Mouse (Mus musculus): ENCODE data around the gene Nos1ap. TPM values are rescaled to one million over a fixed set of nuclear protein-coding genes. Genes with fewer than 3 reads are reported as not detected.

Gene Nos1ap
- polyA plus RNA-seq, 1 experiment from 2014 or later: 6.5 TPM

DNA sequence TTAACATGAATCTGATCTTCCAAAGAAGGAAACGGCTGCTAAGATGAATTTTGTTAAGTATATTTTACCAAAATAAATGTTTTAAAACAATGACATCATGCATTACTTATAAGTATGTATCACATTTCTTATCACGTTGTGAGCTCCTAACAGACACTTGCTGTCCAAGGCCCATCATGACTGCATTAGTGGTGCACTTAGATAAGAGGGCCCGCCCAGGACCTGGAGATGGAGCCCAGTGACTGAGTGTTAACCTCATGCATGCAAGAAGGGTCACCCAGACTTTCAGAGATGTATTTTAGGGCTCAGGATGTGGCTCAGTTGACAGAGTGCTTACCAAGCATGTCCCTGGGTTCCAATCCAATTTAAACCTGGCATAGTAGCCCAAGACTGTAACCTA, 20.6 kb upstream of the Nos1ap start:
- no peak overlapping the region for H3K4me3 ChIP-seq
- no peaks in the 10 kb centered on the region for H3K36me3 ChIP-seq (replicated peaks)
- H3K27ac ChIP-seq (replicated peaks): no peak overlapping the region
- no peak for DNase-seq (ENCODE audit: low spot score)
- 80% methylated on average over 3 of the region's 3 CpGs for WGBS
- peaks cover 5% of the 10 kb centered on the region for H3K4me1 ChIP-seq
- no peaks in the 10 kb centered on the region for H3K27me3 ChIP-seq (replicated peaks; ENCODE audit: low read depth, poor library complexity, severe bottlenecking)
- no peaks in the 10 kb centered on the region for H3K9me3 ChIP-seq

DNA sequence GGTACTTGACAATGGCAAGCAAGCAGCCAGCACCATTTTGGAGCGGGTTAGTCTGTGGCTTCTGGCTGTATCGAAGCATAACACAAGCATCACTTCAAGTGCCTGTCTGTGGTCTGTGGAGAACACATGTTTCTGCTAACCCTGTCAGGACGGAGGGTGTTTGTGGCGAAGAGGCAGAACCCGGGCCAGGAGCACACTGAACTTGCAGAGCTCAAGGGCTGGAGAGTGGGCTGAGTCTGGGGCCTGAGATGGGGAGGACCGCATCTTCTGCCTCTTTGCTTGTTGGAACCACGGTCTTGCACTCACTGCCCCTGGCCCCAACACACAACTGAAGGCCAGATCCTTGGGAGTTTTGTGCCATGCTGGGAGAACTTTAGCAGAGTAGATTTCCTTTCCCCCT, 20.2 kb upstream of the Nos1ap start:
- Histone ChIP-seq H3K9me3 (no peaks in the 10 kb centered on the region), H3K4me3 (no peak overlapping the region), H3K4me1 (peaks cover 7% of the 10 kb centered on the region), H3K27ac (replicated peaks) (no peak overlapping the region), H3K36me3 (replicated peaks) (no peaks in the 10 kb centered on the region), H3K27me3 (replicated peaks; ENCODE audit: low read depth, poor library complexity, severe bottlenecking) (no peaks in the 10 kb centered on the region)
- DNase-seq (ENCODE audit: low spot score): no peak
- WGBS: 84% methylated on average over 7 of the region's 7 CpGs

DNA sequence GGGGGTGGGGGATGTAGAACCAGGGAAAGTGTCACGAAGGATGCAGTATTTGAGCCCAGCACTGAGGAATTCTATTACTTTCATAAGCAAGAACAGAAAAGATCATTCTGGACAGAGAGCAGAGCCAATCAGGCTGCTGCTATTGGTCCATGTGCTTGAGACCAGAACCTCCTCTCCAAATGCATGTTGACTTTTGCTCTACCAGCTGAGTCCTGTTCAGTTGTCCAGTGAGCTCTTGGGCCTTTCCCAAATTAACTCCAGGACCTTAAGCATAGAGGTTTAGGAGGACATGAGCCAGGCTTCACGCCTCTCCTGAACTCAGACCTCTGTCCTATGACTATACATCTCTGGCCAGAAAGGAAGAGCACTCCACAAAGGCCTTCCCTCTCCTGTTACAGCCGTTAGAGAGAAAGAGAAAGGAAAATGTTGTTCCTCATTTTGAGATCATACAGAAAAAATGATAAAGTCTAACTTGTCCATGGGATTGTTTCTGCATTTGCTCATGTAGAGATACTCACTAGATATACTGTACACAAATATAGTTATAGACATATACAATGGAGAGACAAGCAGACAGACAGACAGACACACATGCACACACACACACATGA, 18.9 kb upstream of the Nos1ap start:
- DNase-seq (ENCODE audit: low spot score): no peak
- H3K9me3 ChIP-seq: no peaks in the 10 kb centered on the region
- no peak overlapping the region for H3K4me3 ChIP-seq
- 89% methylated on average over 3 of the region's 3 CpGs for WGBS
- H3K27me3 ChIP-seq (replicated peaks; ENCODE audit: low read depth, poor library complexity, severe bottlenecking): no peaks in the 10 kb centered on the region
- no peak overlapping the region for H3K27ac ChIP-seq (replicated peaks)
- H3K36me3 ChIP-seq (replicated peaks): no peaks in the 10 kb centered on the region
- peaks cover 7% of the 10 kb centered on the region for H3K4me1 ChIP-seq

DNA sequence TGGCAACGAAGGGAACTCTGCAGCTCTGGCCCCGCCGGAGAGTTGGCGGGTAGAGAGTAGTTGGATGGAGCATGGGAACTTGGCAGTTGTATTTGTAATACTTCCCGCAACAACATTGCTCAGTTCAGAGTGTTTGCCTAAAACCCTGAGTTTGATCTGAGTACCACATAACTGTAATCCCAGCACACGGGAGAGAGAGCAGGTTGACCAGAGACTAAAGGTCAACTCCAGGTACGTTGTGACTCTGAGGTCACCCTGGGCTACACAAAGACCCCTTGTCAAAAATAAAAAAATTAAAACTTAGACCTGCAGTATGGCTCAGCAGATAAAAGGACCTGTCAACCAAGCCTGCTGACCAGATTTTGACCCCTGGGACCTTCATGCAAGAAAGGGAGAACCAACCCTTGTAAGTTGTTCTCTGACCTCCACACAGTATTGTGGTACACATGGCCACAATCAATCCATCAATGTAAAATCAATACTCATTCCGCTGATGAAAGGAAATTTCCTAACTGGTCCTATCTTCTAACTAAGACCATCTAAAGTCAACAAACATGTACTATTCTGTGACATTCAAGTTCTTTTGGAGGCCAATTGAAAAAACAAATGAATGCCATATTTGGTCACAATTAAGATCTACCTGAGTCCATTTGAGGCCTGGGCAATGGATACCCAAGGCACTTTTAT, 17.7 kb upstream of the Nos1ap start:
- Histone ChIP-seq H3K36me3 (replicated peaks) (no peaks in the 10 kb centered on the region), H3K9me3 (no peaks in the 10 kb centered on the region), H3K4me3 (no peak overlapping the region), H3K4me1 (peaks cover 7% of the 10 kb centered on the region), H3K27ac (replicated peaks) (no peak overlapping the region), H3K27me3 (replicated peaks; ENCODE audit: low read depth, poor library complexity, severe bottlenecking) (no peaks in the 10 kb centered on the region)
- DNase-seq (ENCODE audit: low spot score): no peak
- WGBS: 88% methylated on average over 8 of the region's 8 CpGs

DNA sequence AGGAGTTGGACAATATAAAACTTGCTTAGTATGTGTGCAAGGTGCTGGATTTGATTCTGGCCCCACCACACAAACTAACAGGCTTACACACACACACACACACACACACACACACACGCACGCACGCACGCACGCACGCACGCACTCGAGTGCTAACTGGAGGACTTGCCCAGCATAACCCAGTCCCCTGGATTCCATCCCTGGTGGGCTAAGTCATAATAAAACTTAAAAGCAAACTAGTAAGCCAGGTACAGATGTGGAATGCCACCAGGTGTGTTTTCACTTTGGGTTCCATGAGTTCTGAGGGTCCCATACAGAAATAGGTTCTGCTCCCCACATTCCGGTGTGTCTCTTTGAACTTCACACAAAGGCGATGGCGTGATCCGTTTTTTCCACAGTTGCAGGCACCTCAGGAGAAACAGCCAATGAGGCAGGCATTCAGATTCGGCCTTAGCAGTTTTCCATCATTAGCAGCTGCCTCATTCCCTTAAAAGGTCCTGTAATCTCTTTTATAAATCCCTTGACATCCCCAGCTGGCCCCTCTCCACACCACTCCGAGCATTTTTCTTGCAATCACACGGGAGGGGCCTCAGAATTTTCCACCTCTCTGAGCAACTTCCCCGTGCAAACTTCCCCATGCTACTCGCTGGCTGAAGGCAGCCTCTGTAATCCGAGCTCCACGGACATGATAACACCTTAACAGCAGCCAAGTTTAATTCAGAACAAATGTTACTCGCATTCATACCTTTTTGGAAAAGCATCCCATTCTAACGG, 15.8 kb upstream of the Nos1ap start:
- H3K4me1 ChIP-seq: peaks cover 7% of the 10 kb centered on the region
- H3K9me3 ChIP-seq: no peaks in the 10 kb centered on the region
- 65% methylated on average over 21 of the region's 21 CpGs for WGBS
- H3K27ac ChIP-seq (replicated peaks): no peak overlapping the region
- DNase-seq (ENCODE audit: low spot score): peak; percentile 13
- no peak overlapping the region for H3K4me3 ChIP-seq
- no peaks in the 10 kb centered on the region for H3K27me3 ChIP-seq (replicated peaks; ENCODE audit: low read depth, poor library complexity, severe bottlenecking)
- no peaks in the 10 kb centered on the region for H3K36me3 ChIP-seq (replicated peaks)

DNA sequence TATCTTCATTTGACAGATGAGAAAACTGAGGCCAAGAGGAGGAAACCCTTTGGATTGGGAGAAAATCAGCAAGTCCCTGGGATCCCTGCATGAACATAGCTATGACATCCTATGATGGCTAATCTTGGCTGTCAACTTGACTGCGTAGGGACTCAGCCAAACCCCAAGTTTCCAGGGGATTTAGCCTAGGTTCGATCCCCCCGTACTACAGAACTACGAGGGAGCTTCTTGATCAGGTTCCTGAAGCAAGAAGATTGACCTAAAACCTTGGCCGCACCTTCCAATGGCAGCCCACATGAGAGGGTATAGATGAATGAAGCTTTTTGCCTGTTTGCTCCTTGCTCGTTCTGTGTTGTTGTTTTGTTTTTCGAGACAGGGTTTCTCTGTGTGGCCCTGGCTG, 4.9 kb upstream of the Nos1ap start:
- DNase-seq (ENCODE audit: low spot score): no peak

DNA sequence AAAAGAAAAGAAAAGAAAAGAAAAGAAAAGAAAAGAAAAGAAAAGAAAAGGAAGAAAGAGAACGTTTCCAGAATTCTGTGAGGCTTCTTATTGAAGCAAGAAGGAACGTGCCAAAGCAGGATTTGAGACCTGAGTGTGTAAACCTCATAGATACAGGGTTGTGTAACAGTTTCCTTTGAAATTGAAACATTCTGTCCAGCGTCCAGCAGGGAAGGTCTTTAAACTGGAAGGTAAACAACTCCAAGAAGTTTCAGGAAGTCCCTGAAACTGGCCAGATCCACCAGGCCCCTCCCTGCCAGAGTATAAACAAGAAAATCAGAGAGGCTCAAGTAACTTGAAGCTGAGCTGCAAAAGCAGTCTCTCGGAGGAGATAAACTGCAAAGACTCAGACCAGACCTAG, 870 bp upstream of the Nos1ap start:
- H3K9me3 ChIP-seq: 0 out of 2 replicates have a peak, but pooled peaks cover 3% of the 10 kb centered on the region
- H3K27me3 ChIP-seq (replicated peaks; ENCODE audit: low read depth, poor library complexity, severe bottlenecking): peaks cover 20% of the 10 kb centered on the region
- H3K4me1 ChIP-seq: peaks cover 17% of the 10 kb centered on the region
- peaks cover 7% of the 10 kb centered on the region for H3K36me3 ChIP-seq (replicated peaks)
- no peak overlapping the region for H3K4me3 ChIP-seq
- no peak for DNase-seq (ENCODE audit: low spot score)
- WGBS: 58% methylated on average over 4 of the region's 4 CpGs
- no peak overlapping the region for H3K27ac ChIP-seq (replicated peaks)

More for the DNA sequence above, 4.9 kb upstream of the Nos1ap start:
- peaks cover 11% of the 10 kb centered on the region; the same call in 1 of the 2 replicates for H3K9me3 ChIP-seq
- H3K27me3 ChIP-seq (replicated peaks; ENCODE audit: low read depth, poor library complexity, severe bottlenecking): peaks cover 13% of the 10 kb centered on the region
- H3K4me3 ChIP-seq: no peak overlapping the region
- 94% methylated on average over 7 of the region's 7 CpGs for WGBS
- no peak overlapping the region for H3K27ac ChIP-seq (replicated peaks)
- H3K36me3 ChIP-seq (replicated peaks): no peaks in the 10 kb centered on the region
- H3K4me1 ChIP-seq: no peaks in the 10 kb centered on the region

DNA sequence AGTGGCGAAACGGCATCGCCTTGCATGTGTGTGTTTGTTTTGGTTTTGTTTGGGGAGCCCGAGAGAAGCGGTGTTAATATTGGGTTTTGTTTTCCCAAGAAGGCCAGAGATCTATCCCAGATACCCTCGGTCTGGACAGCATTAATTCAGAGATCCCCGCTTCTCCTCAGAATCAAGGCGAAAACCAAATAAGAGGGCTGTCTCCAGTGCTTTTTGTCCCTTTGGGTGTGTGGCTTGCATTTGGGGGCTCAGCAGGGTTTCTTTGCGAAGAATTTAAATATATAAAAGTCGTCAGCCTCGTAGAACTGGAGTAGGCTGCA, 340 bp upstream of the Nos1ap start:
- WGBS: 3% methylated on average over 11 of the region's 11 CpGs
- Histone ChIP-seq H3K27ac (replicated peaks) (peak overlapping the region; percentile 87), H3K4me1 (peaks cover 17% of the 10 kb centered on the region), H3K4me3 (peak overlapping the region; percentile 92), H3K27me3 (replicated peaks; ENCODE audit: low read depth, poor library complexity, severe bottlenecking) (peaks cover 20% of the 10 kb centered on the region), H3K36me3 (replicated peaks) (peaks cover 12% of the 10 kb centered on the region), H3K9me3 (0 out of 2 replicates have a peak, but pooled peaks cover under 1% of the 10 kb centered on the region)
- no peak for DNase-seq (ENCODE audit: low spot score)

DNA sequence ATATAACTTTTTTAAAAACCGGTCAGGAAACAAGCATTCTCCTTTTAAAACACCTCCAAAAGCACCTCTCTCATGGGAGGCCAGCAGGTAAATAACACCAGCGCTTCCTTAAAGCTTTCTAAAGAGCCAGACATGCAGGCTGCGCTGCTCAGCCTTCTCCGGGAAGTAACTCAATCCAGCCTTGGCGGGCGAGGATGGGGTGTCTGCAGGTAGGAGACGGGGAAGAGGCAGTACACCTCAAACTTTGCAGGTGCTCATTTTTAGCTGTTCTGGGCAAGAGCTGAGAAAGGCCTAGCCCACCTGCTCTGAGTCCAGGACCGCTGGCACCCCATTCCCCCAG, 812 bp downstream of the Nos1ap start:
- H3K27ac ChIP-seq (replicated peaks): peak overlapping the region; percentile 87
- H3K9me3 ChIP-seq: no peaks in the 10 kb centered on the region
- H3K27me3 ChIP-seq (replicated peaks; ENCODE audit: low read depth, poor library complexity, severe bottlenecking): peaks cover 20% of the 10 kb centered on the region
- no peak for DNase-seq (ENCODE audit: low spot score)
- peak overlapping the region; percentile 92 for H3K4me3 ChIP-seq
- H3K36me3 ChIP-seq (replicated peaks): peaks cover 17% of the 10 kb centered on the region
- peaks cover 17% of the 10 kb centered on the region for H3K4me1 ChIP-seq
- 4% methylated on average over 8 of the region's 8 CpGs for WGBS

DNA sequence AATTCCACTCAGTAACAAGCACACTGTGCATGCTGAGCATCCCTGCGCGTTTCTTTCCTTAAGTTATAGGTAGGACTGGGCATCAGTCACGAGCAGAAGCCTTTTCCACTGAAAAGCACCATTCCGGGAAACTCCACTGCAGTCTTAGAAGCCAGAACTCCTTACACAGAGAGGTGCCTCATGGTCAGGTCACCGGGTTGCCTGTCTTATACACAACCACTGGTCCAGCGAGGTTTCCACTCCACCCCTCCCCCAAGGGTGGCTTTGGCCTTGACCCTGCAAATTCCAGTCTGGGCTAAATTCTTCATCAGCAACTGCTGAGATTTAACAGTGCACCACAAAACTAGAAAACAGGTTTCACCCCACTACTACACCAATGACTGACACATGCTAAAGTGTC, 1.3 kb downstream of the Nos1ap start:
- no peaks in the 10 kb centered on the region for H3K9me3 ChIP-seq
- WGBS: 28% methylated on average over 6 of the region's 6 CpGs
- peaks cover 17% of the 10 kb centered on the region for H3K4me1 ChIP-seq
- H3K27me3 ChIP-seq (replicated peaks; ENCODE audit: low read depth, poor library complexity, severe bottlenecking): peaks cover 20% of the 10 kb centered on the region
- H3K36me3 ChIP-seq (replicated peaks): peaks cover 17% of the 10 kb centered on the region
- DNase-seq (ENCODE audit: low spot score): peak; percentile 60
- H3K27ac ChIP-seq (replicated peaks): no peak overlapping the region
- H3K4me3 ChIP-seq: peak overlapping the region; percentile 92

DNA sequence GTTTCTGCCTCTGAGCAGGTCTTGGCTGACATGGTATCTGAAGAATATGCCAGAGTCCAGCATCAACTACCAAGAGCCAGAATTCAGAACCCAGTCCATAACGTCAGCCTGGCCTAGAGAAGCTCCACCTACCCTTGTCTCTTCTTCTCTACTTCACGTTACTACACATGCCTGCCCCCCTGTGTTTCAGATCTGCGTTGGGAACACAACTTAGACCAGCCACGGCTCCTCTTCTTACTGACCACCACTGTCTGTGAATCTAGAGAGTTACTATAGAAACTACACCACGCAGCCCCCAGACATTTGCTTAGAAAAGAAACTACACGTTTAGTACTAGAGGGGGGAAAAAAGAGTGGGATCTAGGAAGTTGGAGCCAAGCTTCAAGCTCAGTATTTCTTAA, 2.9 kb downstream of the Nos1ap start:
- Histone ChIP-seq H3K27me3 (replicated peaks; ENCODE audit: low read depth, poor library complexity, severe bottlenecking) (peaks cover 17% of the 10 kb centered on the region), H3K4me3 (no peak overlapping the region), H3K9me3 (no peaks in the 10 kb centered on the region), H3K4me1 (peaks cover 17% of the 10 kb centered on the region), H3K36me3 (replicated peaks) (peaks cover 17% of the 10 kb centered on the region), H3K27ac (replicated peaks) (no peak overlapping the region)
- 84% methylated on average over 6 of the region's 6 CpGs for WGBS
- no peak for DNase-seq (ENCODE audit: low spot score)

DNA sequence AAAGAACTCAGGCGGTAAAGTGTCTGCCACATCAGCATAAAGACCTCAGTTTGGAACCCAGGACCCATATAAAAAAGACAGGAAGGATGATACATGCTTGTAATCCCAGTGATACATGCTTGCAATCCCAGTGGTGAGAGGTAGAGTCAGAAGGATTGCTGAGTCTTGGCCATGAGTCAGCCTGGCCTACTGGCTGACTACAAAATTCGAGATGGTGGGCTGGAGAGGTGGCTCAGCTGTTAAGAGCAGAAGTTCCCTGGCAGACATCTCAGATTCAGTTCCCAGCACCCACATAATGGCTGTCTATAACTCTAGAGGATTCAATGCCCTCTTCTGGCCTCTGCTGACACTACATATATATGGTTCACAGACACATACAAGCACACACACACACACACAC, 5.7 kb downstream of the Nos1ap start:
- Histone ChIP-seq H3K4me3 (no peak overlapping the region), H3K27me3 (replicated peaks; ENCODE audit: low read depth, poor library complexity, severe bottlenecking) (peaks cover 7% of the 10 kb centered on the region; the same call in 1 of the 2 replicates), H3K9me3 (no peaks in the 10 kb centered on the region), H3K36me3 (replicated peaks) (peaks cover 17% of the 10 kb centered on the region), H3K27ac (replicated peaks) (no peak overlapping the region), H3K4me1 (peaks cover 28% of the 10 kb centered on the region)
- WGBS: 89% methylated on average over 2 of the region's 2 CpGs
- no peak for DNase-seq (ENCODE audit: low spot score)

DNA sequence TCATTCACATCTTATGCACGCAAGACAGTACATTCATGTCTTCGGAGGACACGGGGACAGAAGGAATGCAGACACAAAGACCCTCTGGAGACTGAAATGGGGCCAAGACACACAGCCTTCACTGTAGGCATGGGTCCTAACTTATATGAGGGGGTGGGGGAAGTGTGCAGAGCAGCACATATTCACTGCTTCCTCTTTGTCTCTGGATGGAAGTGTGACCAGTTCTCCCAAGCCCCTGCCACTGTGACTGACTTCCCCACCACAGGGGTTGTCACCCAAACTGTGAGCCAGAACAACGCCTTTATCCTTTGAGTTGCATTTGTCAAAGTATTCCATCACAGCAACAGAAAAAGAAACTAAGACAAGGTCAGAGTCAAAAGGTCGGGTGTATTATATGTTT, 7.3 kb downstream of the Nos1ap start:
- Histone ChIP-seq H3K36me3 (replicated peaks) (peaks cover 17% of the 10 kb centered on the region), H3K27me3 (replicated peaks; ENCODE audit: low read depth, poor library complexity, severe bottlenecking) (no peaks in the 10 kb centered on the region), H3K27ac (replicated peaks) (no peak overlapping the region), H3K4me1 (peaks cover 17% of the 10 kb centered on the region), H3K4me3 (no peak overlapping the region), H3K9me3 (no peaks in the 10 kb centered on the region)
- DNase-seq (ENCODE audit: low spot score): no peak
- WGBS: 84% methylated on average over 5 of the region's 5 CpGs

Data from embryonic facial prominence, embryonic 10.5 days (tissue).